Mouse (Mus musculus) CD4-positive helper T cell, adult 2 months (primary cell): ENCODE results near the gene Pan2.

Experiments used
- DNase-seq: peaks from one replicate; pipeline ENCODE4 v3.0.0-alpha.2; 2012; ENCODE audit warnings: low read depth, missing footprints, low spot score

The Pan2 gene

DNA sequence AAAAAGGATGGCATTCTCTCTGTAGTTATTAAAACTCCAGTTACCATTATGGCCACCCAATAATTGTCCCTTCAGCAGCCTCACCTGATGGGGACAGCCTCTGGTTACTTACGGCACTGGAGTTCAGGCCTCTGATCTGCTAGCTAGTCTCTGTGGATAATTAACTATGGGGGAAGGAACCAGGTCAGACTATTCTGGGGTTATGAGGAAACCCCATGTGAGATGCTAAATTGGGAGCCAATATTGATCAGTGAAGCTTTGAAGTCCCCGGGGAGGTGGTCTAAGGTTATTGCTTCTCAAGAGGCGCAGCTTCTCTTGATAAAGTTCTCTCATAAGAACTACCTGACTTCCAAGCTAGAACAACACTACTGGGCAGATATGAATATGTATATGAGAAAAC, 33.1 kb downstream of the Pan2 start:
- no peak for DNase-seq

DNA sequence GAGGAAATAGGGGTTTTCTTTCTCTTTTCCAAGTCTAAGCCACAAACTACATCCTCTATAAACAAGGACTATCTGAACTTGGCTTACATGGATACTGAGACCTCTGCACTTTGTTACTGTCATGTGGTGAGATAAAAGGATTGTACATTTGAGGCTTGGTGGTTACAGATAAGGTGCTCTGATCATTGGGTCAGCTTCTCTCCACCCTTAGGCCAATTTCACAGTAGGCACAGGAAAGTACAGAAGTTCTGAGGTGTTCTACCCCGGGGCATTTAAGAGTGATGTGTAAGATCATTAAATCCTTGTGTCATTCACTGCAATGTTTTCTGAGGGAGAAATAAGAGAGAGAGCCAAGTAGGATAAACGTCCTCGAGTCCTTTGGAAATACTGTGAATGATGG, 33.5 kb downstream of the Pan2 start:
- DNase-seq = no peak

DNA sequence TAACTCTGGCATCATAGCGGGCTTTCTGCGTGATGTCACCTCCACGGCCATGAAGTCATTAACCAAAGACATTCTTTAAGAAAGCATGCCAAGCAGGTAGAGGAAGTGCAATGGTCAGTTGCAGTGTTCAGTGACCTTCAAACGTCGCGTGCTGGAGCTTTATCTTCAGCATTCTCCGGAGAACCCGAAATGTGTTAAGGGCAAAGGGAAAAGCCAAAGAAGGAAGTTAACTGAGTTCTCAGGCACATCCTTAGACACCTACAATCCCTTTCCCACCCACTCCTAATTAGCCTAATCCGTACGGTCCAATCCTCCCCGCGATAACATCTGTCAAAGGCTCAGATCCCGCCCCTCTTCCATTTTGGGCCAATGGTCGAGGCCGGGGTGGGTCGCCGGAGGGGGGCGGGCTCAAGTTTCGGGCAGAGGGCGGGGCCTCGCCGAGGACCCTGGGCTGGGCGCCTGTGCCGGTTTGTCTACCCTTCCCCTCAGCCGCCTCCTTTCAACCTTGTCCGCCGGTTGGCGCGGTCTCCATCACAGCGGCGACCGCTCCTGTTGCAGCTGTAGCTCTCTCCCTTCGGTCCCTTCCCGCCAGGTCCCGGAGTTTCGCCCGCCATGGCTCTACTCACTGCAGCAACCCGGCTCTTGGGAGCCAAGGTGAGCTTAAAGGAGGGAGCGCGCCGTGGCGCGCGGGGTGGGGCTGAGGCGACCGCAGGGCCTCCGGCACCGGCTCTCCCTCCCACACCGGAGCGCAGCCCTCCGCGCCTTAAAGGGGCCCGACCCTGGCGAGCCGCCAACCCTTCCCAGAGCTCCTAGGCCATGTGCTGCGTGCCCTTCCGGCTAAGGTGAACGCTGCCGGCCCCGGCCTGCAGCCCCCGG, 34.4 kb downstream of the Pan2 start, which contains the start of gene Cs:
TSS of gene Cs (plus strand) at position 429 of the 876 bp plus-strand sequence.
- DNase-seq = peak; percentile 98

DNA sequence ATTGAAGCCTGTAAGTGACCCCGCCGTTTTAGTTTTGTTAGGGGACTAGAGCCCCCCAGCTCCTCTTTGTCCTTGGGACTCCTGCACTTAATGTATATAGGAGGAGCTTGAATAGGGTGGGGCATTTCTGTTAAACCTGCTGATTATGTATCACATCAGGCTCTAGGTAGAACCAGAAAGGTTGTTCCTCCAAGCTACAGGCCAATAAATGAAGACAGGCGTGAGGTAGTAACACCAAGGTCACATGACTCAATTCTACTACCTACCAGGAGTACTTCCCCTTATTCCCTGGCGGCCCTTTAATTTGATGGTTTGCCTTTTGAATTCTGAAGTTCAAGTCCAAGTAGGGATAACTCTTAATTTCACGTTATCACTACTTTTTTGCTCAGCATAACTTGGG, 35.3 kb downstream of the Pan2 start:
- peak; percentile 23 for DNase-seq

DNA sequence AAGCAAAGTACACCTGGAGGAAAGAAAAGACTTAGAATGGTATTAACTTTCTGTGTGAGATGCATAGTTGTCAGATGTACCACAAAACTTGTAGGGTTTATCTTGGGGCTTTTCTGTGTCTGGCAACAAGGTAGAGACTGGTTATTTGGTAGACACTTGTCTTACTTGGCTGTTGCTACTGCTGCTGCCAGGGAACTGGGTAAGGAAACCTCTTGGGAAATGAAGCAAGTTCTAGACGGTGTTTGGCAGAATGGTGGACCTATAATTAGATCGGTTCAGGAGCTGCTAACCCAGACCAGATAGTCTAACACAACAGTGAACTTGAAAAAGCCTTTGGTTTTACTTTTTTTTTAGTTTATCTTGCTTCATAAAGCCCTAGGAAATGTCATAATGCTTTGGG, 35.8 kb downstream of the Pan2 start:
- no peak for DNase-seq

DNA sequence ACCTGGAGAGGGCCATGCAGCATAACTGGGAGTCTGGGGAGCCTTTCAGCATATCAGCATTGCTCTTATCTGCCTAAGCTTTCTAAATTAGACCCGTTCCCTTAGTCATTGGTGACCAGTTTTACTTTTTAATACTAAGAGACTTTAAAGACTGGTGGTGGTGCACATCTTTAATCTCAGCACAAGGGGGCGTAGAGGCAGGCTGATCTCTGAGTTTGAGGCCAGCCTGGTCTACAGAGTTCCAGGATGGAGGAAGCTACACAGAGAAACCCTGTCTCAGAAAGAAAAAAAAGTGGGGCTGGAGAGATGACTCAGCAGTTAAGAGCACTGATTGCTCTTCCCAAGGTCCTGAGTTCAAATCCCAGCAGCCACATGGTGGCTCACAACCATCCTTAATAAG, 37.1 kb downstream of the Pan2 start:
- DNase-seq = peak; percentile 40

DNA sequence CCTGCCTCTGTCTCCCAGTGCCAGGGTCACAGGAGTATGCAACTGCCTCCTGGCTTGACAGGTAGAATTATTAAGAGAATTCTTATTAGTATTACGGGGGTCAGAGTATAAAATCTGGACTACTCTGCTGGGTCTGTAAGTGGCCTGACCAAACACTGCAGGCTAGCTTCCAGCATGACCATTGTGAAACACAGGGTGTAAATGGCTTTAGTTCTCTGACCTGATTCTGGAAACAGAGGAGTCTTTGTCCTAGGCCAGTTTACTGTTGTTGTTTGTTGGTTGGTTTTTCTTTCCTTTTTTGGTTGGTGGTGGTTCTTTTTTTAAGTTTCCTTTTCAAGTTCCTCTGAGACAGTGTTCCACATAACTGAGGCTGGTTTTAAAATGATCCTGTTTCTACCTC, 40.3 kb downstream of the Pan2 start:
- DNase-seq = no peak

DNA sequence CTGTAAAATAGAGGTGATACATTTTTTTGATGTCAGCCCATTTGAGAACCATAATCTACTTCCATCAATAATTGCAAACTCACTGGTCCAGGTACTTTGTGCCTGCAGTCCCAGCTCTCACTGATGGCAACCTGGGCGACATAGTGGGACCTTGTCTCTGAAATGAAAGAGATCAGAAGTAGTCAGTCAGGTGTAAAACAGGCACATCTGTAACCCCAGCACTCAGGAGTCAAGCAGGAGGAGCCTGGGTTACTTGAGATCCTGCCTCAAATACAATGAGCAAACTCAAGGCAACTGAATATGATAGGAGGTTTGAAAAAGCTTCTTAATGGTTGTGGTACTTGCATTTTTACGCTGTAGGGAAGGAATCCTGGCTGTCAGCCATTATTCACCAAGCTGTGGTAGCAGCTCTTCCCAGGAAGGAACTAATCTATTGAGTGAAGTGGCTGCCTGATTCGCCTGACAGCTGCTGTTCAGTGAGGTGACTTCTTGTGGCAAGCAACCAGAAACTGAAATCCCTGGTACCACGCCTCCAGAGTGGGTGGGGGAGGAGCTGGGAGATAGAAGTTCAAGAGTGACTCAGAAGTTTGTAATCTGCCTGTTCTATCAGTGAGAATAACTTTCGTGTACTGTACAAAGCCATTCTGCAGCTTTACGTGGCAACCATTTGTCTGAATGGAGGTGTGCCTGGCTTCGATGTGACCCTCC, 41.6 kb downstream of the Pan2 start:
- peak; percentile 92 for DNase-seq

DNA sequence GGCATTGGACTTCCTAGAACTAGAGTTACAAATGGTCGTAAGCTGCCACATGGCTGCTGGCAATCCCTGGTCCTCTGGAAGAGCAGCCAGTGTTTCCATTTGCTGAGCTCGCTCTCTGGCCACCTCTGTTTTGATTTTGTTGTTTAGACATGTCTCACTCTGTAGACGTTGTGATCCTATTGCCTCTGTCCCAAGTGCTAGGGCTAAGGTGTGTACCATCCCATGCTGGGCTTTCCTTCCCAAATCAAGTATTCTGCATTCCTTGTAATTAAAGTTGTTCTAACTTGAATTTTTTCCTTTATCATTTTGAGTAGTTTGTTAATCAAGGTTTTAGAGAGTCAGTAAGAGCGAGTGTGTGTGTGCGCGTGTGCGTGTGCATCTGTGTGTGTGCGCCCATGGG, 44.4 kb downstream of the Pan2 start:
- no peak for DNase-seq

DNA sequence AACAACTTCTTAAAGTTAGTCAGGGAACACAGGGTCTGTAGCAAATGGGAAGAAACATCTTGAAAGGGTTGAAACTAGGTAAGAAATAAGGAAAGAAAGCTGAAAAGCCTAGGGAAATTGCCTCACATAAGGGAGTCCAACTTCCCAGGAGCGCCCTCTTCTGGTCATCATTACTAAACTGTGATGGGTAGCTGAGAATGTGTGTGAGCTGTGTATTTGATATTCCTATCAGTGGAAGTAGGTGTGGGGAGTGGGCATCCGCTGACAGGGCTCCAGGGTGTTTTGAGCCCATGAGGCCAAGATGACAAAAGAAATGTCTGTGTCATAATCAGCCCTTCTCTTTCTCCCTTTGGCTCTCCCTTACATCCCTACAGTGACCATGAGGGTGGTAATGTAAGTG, 55.7 kb downstream of the Pan2 start:
- DNase-seq = peak; percentile 64

DNA sequence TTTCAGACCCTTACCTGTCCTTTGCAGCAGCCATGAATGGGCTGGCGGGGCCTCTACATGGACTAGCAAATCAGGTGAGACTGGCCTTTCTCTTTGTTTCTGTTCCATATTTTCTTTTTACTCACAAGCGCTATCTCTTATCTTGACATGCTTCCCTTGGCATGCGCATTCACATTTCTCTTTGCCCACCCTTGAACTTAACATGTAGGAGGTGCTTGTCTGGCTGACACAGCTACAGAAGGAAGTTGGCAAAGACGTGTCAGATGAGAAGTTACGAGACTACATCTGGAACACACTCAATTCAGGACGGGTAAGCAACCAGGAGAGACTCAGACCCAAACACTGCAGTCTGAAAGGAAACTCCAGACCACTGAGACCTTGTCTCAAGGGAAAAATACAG, 56.1 kb downstream of the Pan2 start:
- DNase-seq = no peak

DNA sequence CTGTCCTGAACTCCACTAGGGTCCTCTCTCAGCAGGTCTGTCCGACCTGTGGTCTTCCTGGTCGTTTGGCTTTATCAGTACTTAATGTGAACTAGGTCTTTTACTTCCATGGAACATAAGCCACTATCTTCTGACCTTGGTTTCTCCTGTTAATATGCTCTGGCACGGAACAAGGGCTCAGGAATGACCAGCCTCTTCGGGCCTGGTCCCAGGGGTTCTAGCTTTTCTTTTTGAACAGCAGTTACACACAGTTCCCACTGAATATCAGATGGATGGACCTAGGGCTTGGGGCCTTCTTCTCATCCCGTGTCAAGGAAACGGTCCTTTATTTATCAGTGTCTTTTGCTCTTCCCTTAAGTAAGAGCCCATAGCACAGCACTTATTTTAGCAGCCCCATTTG, 58.7 kb downstream of the Pan2 start:
- no peak for DNase-seq

DNA sequence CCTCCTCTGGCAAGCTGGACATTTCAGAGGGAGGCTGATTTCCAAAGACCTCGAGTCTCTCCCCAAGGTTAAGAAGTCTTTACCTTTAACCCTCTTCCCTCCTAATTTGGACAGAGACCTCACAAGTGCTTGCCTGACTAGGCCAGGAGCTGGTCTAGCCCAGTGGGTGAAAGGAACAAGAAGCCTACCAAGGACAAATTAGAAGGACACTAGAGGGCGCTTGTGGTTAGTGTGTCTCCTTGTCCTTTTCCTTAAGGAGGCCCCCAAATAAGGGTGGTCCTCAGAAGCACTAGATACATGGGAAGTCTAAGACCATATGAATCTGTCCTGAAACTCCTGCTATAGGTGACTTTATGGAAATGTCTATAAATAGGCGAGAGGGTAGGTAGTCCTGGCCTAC, 59.4 kb downstream of the Pan2 start:
- DNase-seq = no peak

DNA sequence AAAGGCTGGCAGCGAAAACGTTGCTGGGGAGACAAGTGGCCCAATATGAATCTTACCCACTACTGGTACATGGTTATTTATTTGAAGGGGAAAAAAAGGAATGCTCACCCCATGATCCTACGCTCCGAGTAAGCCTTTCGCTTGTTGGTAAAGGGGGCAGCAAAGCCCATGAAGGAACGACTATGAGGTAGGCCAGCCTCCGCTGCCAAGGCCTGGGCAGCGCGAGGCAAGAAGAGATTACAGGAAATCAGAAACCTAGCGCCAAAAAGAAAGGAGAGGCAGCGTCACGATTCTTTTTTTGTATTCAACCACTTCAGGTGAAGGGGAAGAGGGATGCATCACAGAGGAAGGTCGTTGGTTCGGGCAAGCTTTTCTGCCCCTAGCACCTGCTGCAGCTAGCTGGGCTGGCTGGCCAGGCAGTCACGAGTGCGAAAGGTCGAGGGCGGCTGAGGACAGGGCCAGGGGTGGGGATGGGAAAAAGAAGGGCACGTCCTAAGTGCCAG, 64.8 kb downstream of the Pan2 start:
- peak; percentile 47 for DNase-seq

DNA sequence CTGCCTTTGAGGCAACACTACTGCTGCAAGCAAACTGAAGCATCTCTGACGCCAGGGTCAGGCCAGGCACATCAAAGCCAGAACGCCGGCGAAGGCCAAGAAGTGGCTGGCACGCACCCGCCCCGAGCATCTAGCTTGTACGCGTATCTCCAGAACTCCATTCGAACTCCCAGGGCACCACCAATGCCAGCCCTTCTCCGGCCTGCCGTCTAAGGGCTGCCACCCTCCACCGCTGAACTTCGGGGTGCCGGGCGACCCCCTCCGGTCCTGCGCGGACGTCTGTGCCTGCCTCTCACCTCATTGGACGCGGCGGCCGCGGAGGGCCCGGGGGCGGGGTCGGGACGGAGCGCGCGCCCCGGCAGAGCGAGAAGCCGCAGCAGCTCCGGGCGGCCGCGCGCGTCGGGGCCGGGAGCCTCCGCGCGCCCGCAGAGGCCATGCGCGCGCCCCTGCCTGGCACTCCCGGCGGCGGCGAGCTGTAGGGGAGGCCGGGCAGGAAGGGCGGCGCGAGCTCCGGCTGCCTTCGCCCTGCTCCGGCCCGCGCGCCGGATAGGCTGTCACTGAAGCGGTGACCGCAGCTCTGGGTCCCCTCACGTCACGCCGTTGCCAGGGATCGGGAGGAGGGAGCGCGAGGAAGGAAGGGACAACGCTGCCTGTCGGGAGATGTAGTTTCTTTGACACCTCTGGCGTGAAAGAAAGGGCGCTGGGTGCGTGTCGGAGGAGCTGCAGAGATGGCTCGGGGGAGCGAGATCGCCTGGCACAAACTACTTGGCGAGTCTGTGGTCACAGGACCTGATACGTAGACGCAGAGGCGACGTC, 65.5 kb downstream of the Pan2 start, which contains the start of gene Coq10a:
TSS of gene Coq10a (minus strand) at position 596 of the 816 bp plus-strand sequence.
- peak; percentile 96 for DNase-seq

DNA sequence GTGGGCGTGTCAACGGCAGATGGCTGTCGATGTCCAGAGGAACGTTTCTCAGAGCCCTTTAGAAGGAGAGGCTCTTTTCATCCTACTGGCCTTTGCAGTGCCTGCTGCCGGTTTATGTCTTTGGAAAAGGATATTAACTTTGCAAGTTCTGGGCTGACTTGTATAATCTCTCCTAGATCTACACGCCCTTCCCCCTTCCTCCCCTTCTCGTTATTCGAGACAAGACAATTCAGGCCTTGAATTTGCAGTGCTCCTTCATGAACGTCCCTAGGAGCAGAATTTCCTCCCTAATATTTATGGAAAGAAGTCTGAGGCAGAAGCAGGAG, 66.0 kb downstream of the Pan2 start:
- no peak for DNase-seq

DNA sequence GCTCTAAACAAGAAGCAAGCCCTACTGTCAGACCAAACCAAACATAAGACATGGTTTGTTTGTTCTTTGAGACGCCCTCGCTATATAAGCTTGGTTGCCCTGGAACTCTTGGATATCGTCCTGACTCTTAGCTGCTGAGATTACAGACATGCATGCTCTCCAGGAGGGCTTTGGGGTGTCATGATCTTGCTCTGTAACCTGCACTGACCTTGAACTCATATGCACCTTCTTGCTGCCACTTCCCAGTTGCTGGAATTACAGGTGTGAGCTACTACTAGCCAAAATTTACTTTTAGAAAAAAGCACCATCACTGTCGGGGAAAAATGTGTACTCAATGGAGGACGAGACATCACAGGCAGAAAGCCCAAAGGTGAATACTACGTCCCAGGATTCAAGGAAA, 66.5 kb downstream of the Pan2 start:
- no peak for DNase-seq

DNA sequence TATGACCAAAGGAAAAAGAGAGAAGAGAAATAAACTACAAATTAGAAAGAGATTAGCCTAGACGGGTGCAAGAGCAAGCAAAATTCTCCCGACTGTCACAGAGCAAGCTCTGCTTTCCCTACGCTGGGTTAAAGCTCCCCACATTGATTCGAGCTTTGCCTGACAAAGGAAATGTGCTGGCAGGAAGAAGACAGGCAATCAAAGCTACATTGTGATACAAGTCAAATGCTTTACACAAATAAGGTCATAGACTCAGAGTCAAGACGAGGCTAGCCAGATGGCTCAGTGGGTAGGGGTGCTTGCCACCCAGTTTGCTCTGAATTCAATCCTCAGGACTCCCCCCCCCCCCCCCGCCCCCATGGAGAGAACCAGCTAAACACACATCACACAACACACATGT, 66.9 kb downstream of the Pan2 start:
- no peak for DNase-seq

DNA sequence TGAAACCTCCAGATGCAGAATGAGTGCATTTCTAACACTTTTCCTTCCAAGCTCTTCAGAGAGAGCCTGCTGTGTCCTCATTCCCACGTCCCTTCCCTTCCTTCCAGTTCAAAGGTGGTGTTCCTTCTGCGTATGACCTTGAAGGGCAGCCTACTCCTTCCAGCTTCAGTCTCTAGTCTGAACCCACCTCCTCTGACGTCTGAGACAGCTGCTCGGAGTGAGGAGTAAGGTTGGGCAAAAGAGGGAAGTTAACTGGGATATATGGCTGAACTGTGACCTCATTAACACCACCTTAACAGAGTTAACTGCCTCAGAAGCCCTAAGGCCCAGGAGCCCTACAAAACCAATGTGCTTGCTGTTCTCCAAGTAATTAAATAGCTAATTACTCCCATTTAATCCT, 67.5 kb downstream of the Pan2 start:
- no peak for DNase-seq
